ENCODE assay signal across 18 mouse cellular contexts in genomic region chr9:69762221-69762620, GRCm38 (mm10). TPM values are rescaled to one million over a fixed set of nuclear protein-coding genes. Genes with fewer than 3 reads are reported as not detected.
DNase-seq lines count a peak whose midpoint lies in the region; ATAC-seq lines count a peak whose summit lies in the region.
"Had no signal": no experiment of that assay in that cellular context is flagged by ENCODE, and none has a peak within 500 bp of the region (broad histone marks: within the 10 kb centered on the region; RNA-seq: fewer than 3 reads in every experiment).

No protein-coding gene starts in this region.

- no peak for ATAC-seq in forebrain, embryonic 13.5 days
- ATAC-seq in forebrain, embryonic 16.5 days: no peak
- no peak for ATAC-seq in embryonic facial prominence, embryonic 15.5 days (ENCODE audit: insufficient number of reproducible peaks, low FRiP score, low TSS enrichment, low read depth)
- no peak for ATAC-seq in midbrain, embryonic 11.5 days (ENCODE audit: low FRiP score)
- no peak for ATAC-seq in granulocyte monocyte progenitor cell, adult 5-6 weeks (replicated peaks; ENCODE audit: poor library complexity, severe bottlenecking)
- ATAC-seq: activated CD4-positive, CD25-positive, alpha-beta regulatory T cell, adult 4 months had no signal

- H3K4me1 ChIP-seq in forebrain, embryonic 13.5 days: peaks cover 46% of the 10 kb centered on the region
- H3K4me1 ChIP-seq in forebrain, embryonic 16.5 days (replicated peaks; ENCODE audit: control insufficient read depth, insufficient read depth, low read length): no peaks in the 10 kb centered on the region; the same call in 1 of the 2 replicates
- peaks cover 37% of the 10 kb centered on the region for H3K4me1 ChIP-seq in embryonic facial prominence, embryonic 15.5 days
- H3K4me1 ChIP-seq in midbrain, embryonic 11.5 days (ENCODE audit: control insufficient read depth, insufficient read depth, low read length): peaks cover 69% of the 10 kb centered on the region
- H3K4me1 ChIP-seq: liver, embryonic 13.5 days had no signal

- peaks cover 99% of the 10 kb centered on the region for H3K27me3 ChIP-seq in forebrain, embryonic 13.5 days
- peaks cover 68% of the 10 kb centered on the region for H3K27me3 ChIP-seq in forebrain, embryonic 16.5 days (replicated peaks; ENCODE audit: control insufficient read depth, insufficient read depth, low read length)
- H3K27me3 ChIP-seq in embryonic facial prominence, embryonic 15.5 days: peaks cover 91% of the 10 kb centered on the region
- H3K27me3 ChIP-seq in midbrain, embryonic 11.5 days (ENCODE audit: control insufficient read depth, insufficient read depth, low read length): peaks cover 19% of the 10 kb centered on the region

- peak overlapping the region; percentile 2; the same call in 1 of the 2 replicates for H3K4me2 ChIP-seq in forebrain, embryonic 13.5 days
- no peak overlapping the region for H3K4me2 ChIP-seq in forebrain, embryonic 16.5 days (ENCODE audit: low read length)
- H3K4me2 ChIP-seq in embryonic facial prominence, embryonic 15.5 days (replicated peaks): 0 out of 2 replicates have a peak overlapping the region, but pooled peaks have one; percentile 4
- peak overlapping the region; percentile 88 for H3K4me2 ChIP-seq in midbrain, embryonic 11.5 days
- H3K4me2 ChIP-seq: liver, embryonic 13.5 days had no signal

- H3K27ac ChIP-seq in forebrain, embryonic 13.5 days: no peak overlapping the region
- no peak overlapping the region for H3K27ac ChIP-seq in forebrain, embryonic 16.5 days (ENCODE audit: low read length)
- H3K27ac ChIP-seq in embryonic facial prominence, embryonic 15.5 days (replicated peaks): no peak overlapping the region
- H3K27ac ChIP-seq in midbrain, embryonic 11.5 days (ENCODE audit: low read depth, low read length): peak overlapping the region; percentile 51; the same call in 1 of the 2 replicates
- H3K27ac ChIP-seq: liver, embryonic 13.5 days had no signal

- under 1% methylated on average over 12 of the region's 12 CpGs for WGBS in forebrain, embryonic 13.5 days
- 0% methylated on average over 12 of the region's 12 CpGs for WGBS in forebrain, embryonic 16.5 days
- 2% methylated on average over 12 of the region's 12 CpGs for WGBS in embryonic facial prominence, embryonic 15.5 days
- WGBS in midbrain, embryonic 11.5 days: under 1% methylated on average over 12 of the region's 12 CpGs

- H3K4me3 ChIP-seq in forebrain, embryonic 13.5 days: no peak overlapping the region
- H3K4me3 ChIP-seq in forebrain, embryonic 16.5 days (replicated peaks; ENCODE audit: low read length): no peak overlapping the region
- H3K4me3 ChIP-seq in embryonic facial prominence, embryonic 15.5 days (replicated peaks): no peak overlapping the region
- peak overlapping the region; percentile 56 for H3K4me3 ChIP-seq in midbrain, embryonic 11.5 days (ENCODE audit: low read depth, low read length)
- H3K4me3 ChIP-seq: liver, embryonic 13.5 days had no signal

- no peaks in the 10 kb centered on the region for H3K9me3 ChIP-seq in forebrain, embryonic 13.5 days (replicated peaks)
- H3K9me3 ChIP-seq in forebrain, embryonic 16.5 days (ENCODE audit: control insufficient read depth, low read length): no peaks in the 10 kb centered on the region
- no peaks in the 10 kb centered on the region for H3K9me3 ChIP-seq in embryonic facial prominence, embryonic 15.5 days (replicated peaks)
- no peaks in the 10 kb centered on the region for H3K9me3 ChIP-seq in midbrain, embryonic 11.5 days (ENCODE audit: control insufficient read depth, low read length)
- H3K9me3 ChIP-seq: liver, embryonic 13.5 days had no signal

- no peaks in the 10 kb centered on the region for H3K36me3 ChIP-seq in forebrain, embryonic 13.5 days (ENCODE audit: poor library complexity, severe bottlenecking)
- no peaks in the 10 kb centered on the region for H3K36me3 ChIP-seq in forebrain, embryonic 16.5 days (ENCODE audit: control insufficient read depth, insufficient read depth)
- no peaks in the 10 kb centered on the region for H3K36me3 ChIP-seq in embryonic facial prominence, embryonic 15.5 days
- no peaks in the 10 kb centered on the region for H3K36me3 ChIP-seq in midbrain, embryonic 11.5 days (ENCODE audit: control insufficient read depth, insufficient read depth, low read length)
- H3K36me3 ChIP-seq: liver, embryonic 13.5 days had no signal

- peak; percentile 91 for DNase-seq in midbrain, embryonic 11.5 days (ENCODE audit: low spot score, missing footprints)
- DNase-seq in retina, embryonic 14.5 days (ENCODE audit: low spot score): peak; percentile 24
- no peak for DNase-seq in kidney, adult 11 months
- no peak for DNase-seq in kidney, postnatal 10 days
- DNase-seq: cerebellum, adult 9-11 months; heart, postnatal 10 days; kidney, adult 9 months; liver, embryonic 13.5 days; lung, postnatal 10 days had no signal

- no peak overlapping the region for H3K9ac ChIP-seq in forebrain, embryonic 13.5 days
- no peak overlapping the region for H3K9ac ChIP-seq in forebrain, embryonic 16.5 days (replicated peaks; ENCODE audit: low read depth, low read length)
- H3K9ac ChIP-seq in embryonic facial prominence, embryonic 15.5 days: no peak overlapping the region
- H3K9ac ChIP-seq in midbrain, embryonic 11.5 days (ENCODE audit: low read length): peak overlapping the region; percentile 21; the same call in 1 of the 2 replicates
- H3K9ac ChIP-seq: liver, embryonic 13.5 days had no signal

RNA-seq across cellular contexts. Expression of gene Foxb1, which starts 1.5 kb away (rescaled TPM):
- polyA plus RNA-seq in forebrain, embryonic 13.5 days (2015; fragmentation: Nextera tagmentation; extraction: Ambion mirVana): 1.6 and 3.2 TPM in 2 replicates
- 0.21 and 0.86 TPM in 2 replicates for polyA plus RNA-seq in forebrain, embryonic 16.5 days (2015; fragmentation: Nextera tagmentation; extraction: Ambion mirVana)
- not detected in 2 replicates for polyA plus RNA-seq in embryonic facial prominence, embryonic 15.5 days (2015; fragmentation: Nextera tagmentation; extraction: Ambion mirVana)
- polyA plus RNA-seq in midbrain, embryonic 11.5 days (2014; fragmentation: Nextera tagmentation; extraction: Ambion mirVana): 6.1 and 6.5 TPM in 2 replicates
- total RNA-seq in granulocyte monocyte progenitor cell, adult 5-6 weeks (2014; fragmentation: Nextera tagmentation): not detected in 2 replicates
- total RNA-seq in granulocyte monocyte progenitor cell, adult 5-6 weeks (2017): not detected in 2 replicates
- total RNA-seq: heart, postnatal 10 days; left cerebral cortex, postnatal 36 days had no signal
- polyA plus RNA-seq: activated CD4-positive, CD25-positive, alpha-beta regulatory T cell, adult 4 months; C2C12; gonadal fat pad, adult 2 months; liver, embryonic 13.5 days; spleen, adult 2 months had no signal

Comparison
In these comparisons a context has a peak if more than half of its experiments do, and no peak if none do; other contexts are left out.
1. DNase-seq: peak in midbrain, embryonic 11.5 days (single experiment) and retina, embryonic 14.5 days (single experiment); none in kidney, adult 11 months (single experiment) and kidney, postnatal 10 days (single experiment).